Mouse (Mus musculus) erythroblast, embryonic 14.5 days (primary cell): ENCODE results near the gene Ppp1r12b.

Experiments used
- GATA1 ChIP-seq: IDR thresholded peaks from 2 replicates; pipeline ENCODE4 v1.6.1; 2012; ENCODE audit warnings: low read length, inconsistent platforms, mixed read lengths
- TAL1 ChIP-seq: IDR thresholded peaks from 3 replicates; pipeline ENCODE4 v1.6.1; 2012; ENCODE audit warnings: low read length, inconsistent platforms, mixed read lengths

DNA sequence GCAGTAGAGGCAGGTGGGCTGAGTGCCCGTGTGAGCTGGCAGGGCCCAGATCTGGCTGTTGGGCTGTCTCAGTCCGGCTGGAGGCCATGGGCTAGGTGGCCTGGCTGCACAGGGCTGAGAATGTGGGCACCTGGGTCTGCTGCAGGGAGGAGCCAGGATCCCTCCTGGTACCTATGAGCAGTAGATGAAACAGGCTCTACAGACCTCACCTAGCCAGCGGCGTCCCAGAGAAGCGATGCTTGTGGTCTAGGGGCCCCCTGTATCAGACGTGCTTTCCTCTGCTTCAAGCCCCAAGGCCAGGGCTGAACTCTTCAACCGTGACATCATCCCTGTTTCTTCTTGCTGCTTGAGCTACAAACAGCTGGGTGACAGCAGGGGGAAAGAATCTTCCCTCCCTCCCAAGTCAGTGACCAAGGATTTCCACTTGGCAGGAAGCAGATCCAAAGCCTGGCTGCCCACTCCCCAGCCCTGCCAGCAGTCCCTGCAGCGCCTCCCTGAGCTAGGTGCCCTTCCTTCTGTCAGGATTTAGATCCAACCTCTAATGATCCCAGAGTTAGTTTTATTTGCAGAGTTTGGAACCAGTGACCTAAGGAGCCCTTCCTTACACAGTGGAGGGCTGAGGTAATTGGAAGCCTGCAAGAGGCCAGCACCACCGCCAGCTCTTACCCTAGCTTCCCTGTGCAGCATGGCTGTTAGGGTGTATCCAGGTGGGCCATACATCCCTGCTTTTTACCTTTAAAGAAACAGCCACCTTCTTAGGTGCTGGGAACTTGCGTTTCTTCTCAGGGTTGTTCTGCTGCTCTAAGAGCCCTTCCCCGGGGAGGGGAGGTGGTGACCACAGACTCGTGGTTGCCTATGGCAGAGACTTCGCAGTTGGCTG lies 201.8 kb downstream of the Ppp1r12b start:
- no peak for TF ChIP-seq GATA1
- TF ChIP-seq TAL1, result no peak
